Mouse (Mus musculus): ENCODE results near the gene Gm10037. TPM values are rescaled to one million over a fixed set of nuclear protein-coding genes. Genes with fewer than 3 reads are reported as not detected.
"Not testable (repeated sequence)": the region's sequence is repeated elsewhere in the genome, so short reads cannot be mapped to it uniquely, and the experiment has no call there.

Gm10037 gene
- not detected in 2 replicates for total RNA-seq (2014; rRNA removed; ENCODE audit: low replicate concordance)
- polyA plus RNA-seq (2015; fragmentation: Nextera tagmentation; extraction: Ambion mirVana): 0.67 and 0.97 TPM in 2 replicates

DNA sequence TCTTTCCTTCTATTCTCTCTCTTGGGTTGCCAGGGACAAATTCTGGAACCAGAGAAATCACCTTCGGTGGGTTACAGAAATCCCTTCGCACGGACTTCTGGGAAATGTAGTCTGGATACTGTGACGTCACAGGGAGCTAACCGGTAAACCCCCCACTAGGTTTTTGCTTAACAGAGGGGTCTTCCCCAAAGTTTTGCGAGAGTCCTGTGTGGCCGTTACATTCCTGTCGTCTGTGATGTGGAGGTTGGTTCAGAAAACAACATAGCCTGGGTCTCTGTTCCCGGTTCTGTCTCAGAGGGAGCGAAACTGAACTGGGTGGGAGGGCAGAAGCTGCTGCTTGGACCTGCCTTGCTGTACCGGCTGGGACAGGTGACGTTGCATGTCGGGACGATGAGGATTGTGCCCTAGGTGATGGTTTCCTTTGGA, at the start of gene Gm10037:
Gene Gm10037 (plus strand): TSS at position 196 of the 426 bp plus-strand sequence.
- DNase-seq (ENCODE audit: low spot score): peak; percentile 78
- Histone ChIP-seq H3K4me1 (ENCODE audit: control insufficient read depth, insufficient read depth) (no peaks in the 10 kb centered on the region), H3K36me3 (replicated peaks; ENCODE audit: control insufficient read depth, insufficient read depth, low read length) (peaks cover 6% of the 10 kb centered on the region; the same call in 1 of the 2 replicates), H3K9me3 (replicated peaks; ENCODE audit: control insufficient read depth, low read length) (peaks cover 11% of the 10 kb centered on the region; the same call in 1 of the 2 replicates), H3K4me2 (ENCODE audit: low read depth, low read length) (peak within 1 kb of the TSS; percentile 81), H3K27ac (ENCODE audit: low read depth) (no peak within 1 kb of the TSS), H3K27me3 (ENCODE audit: control insufficient read depth, insufficient read depth, low read length) (no peaks in the 10 kb centered on the region), H3K9ac (replicated peaks; ENCODE audit: low read depth, low read length) (peak within 1 kb of the TSS; percentile 56), H3K4me3 (ENCODE audit: low read depth, low read length) (peak within 1 kb of the TSS; percentile 74)
- ATAC-seq (ENCODE audit: insufficient read depth, low read depth): peak; percentile 68
- WGBS: 5% methylated on average over 14 of the region's 14 CpGs
- TF ChIP-seq EP300 (IDR thresholded peaks at IDR 0.05; ENCODE audit: low read depth) (no peak), CTCF (IDR thresholded peaks at IDR 0.05; ENCODE audit: low read depth) (no peak)

DNA sequence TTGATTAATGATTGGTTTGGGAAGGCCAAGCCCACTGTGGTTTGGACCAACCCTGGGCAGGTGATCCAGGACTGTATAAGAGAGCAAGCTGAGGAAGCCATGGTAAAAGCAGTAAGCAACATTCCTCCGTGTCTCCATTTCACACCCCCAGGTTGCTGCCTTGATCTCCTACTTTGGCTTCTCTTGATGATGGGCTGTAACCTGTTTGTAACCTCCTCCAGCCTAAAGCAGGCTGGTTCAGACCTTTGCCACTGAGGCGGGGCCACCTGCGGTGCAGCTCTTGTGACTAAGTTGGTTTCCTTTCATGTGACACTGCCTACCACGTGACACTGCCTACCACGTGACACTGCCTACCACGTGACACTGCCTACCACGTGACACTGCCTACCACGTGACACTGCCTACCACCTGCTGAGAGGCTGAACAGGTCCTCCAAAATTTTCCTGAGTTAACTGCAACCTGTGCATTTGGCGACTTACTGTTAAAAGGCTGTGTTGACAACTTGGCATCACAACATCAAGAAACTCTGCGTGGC, 38.9 kb upstream of the Gm10037 start:
- H3K9me3 ChIP-seq (replicated peaks; ENCODE audit: control insufficient read depth, low read length): 0 out of 2 replicates have a peak, but pooled peaks cover 8% of the 10 kb centered on the region
- no peak overlapping the region for H3K27ac ChIP-seq (ENCODE audit: low read depth)
- no peak overlapping the region for H3K4me3 ChIP-seq (ENCODE audit: low read depth, low read length)
- H3K27me3 ChIP-seq (ENCODE audit: control insufficient read depth, insufficient read depth, low read length): no peaks in the 10 kb centered on the region
- H3K9ac ChIP-seq (replicated peaks; ENCODE audit: low read depth, low read length): no peak overlapping the region
- ATAC-seq (ENCODE audit: insufficient read depth, low read depth) (no peak), DNase-seq (ENCODE audit: low spot score) (no peak)
- WGBS: 85% methylated on average over 10 of the region's 10 CpGs
- H3K4me2 ChIP-seq (ENCODE audit: low read depth, low read length): no peak overlapping the region
- no peak for TF ChIP-seq EP300 (IDR thresholded peaks at IDR 0.05; ENCODE audit: low read depth)
- no peak for TF ChIP-seq CTCF (IDR thresholded peaks at IDR 0.05; ENCODE audit: low read depth)
- no peaks in the 10 kb centered on the region for H3K4me1 ChIP-seq (ENCODE audit: control insufficient read depth, insufficient read depth)
- peaks cover 2% of the 10 kb centered on the region; the same call in 1 of the 2 replicates for H3K36me3 ChIP-seq (replicated peaks; ENCODE audit: control insufficient read depth, insufficient read depth, low read length)

DNA sequence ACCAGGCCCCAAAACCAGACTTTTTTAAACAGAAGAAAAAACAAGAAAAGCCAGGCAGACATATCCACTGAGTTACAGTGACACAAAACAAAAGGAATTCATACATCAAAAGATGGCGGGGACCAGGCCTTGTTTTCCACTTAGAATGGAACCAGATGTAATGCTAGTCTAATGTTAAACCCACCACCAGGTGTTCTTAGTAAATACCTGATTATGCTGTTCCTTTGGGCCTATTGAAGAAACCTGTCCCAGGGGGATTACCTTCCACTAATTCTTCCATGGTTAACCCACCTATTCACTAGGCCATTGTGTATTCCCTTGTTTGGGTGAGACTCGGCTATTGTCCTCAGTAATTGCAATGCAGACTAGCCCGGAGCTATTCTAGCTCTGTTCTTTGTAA, 32.3 kb upstream of the Gm10037 start:
- Histone ChIP-seq H3K36me3 (replicated peaks; ENCODE audit: control insufficient read depth, insufficient read depth, low read length) (no peaks in the 10 kb centered on the region), H3K27ac (ENCODE audit: low read depth) (no peak overlapping the region), H3K4me1 (ENCODE audit: control insufficient read depth, insufficient read depth) (no peaks in the 10 kb centered on the region), H3K9me3 (replicated peaks; ENCODE audit: control insufficient read depth, low read length) (no peaks in the 10 kb centered on the region), H3K4me3 (ENCODE audit: low read depth, low read length) (no peak overlapping the region), H3K9ac (replicated peaks; ENCODE audit: low read depth, low read length) (no peak overlapping the region), H3K4me2 (ENCODE audit: low read depth, low read length) (no peak overlapping the region), H3K27me3 (ENCODE audit: control insufficient read depth, insufficient read depth, low read length) (no peaks in the 10 kb centered on the region)
- WGBS: 88% methylated on average over 3 of the region's 3 CpGs
- DNase-seq (ENCODE audit: low spot score): no peak
- no peak for TF ChIP-seq CTCF (IDR thresholded peaks at IDR 0.05; ENCODE audit: low read depth)
- no peak for TF ChIP-seq EP300 (IDR thresholded peaks at IDR 0.05; ENCODE audit: low read depth)
- no peak for ATAC-seq (ENCODE audit: insufficient read depth, low read depth)

DNA sequence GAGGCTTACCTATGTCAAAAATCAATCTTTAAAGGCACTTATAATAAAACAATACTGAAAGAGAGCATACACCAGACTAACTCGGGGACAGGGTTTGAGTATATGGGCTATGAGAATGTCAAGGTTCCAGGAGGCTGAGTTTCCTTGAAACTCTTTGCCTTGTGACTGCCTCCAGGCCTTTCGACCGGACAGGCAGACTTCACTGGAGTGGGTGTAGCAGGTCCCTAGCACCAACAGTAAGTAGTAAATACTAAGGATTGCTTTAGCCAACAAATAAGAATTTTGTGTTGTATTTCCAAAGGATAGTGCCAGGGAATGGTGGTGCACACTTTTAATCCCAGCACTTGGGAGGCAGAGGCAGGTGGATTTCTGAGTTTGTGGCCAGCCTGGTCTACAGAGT, 31.8 kb upstream of the Gm10037 start:
- 70% methylated on average over 3 of the region's 3 CpGs for WGBS

DNA sequence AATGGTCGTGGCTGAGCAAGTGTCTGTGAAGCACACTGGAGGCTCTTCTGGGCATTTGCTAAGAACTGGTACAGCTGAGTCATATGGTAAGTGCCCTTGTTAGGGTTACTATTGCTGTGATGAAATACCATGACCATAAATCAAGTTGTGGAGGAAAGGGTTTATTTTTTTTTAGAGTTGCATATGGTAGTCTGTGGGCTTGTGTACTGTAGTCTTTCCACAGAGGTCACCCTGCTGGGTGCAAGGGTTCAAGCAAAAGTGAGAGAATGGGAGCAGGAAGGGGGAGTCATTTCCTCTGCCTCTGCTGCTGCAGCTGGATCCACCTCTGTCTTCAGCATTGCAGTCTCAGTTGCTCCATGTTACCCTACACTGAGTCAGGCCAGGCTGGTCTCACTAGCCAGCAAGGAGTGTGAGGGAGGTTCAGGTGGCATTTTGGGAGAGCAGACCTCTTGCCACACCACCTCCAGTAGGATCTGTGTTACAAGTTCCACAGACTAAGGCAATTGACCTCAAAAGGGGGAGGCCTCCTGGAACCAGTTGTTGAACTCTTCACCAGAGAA, 19.2 kb upstream of the Gm10037 start:
- no peak for DNase-seq (ENCODE audit: low spot score)
- H3K27me3 ChIP-seq (ENCODE audit: control insufficient read depth, insufficient read depth, low read length): no peaks in the 10 kb centered on the region
- no peaks in the 10 kb centered on the region for H3K36me3 ChIP-seq (replicated peaks; ENCODE audit: control insufficient read depth, insufficient read depth, low read length)
- H3K27ac ChIP-seq (ENCODE audit: low read depth): no peak overlapping the region
- H3K9ac ChIP-seq (replicated peaks; ENCODE audit: low read depth, low read length): no peak overlapping the region
- H3K4me2 ChIP-seq (ENCODE audit: low read depth, low read length): no peak overlapping the region
- WGBS: 54% methylated on average over 1 of the region's 1 CpGs
- H3K9me3 ChIP-seq (replicated peaks; ENCODE audit: control insufficient read depth, low read length): no peaks in the 10 kb centered on the region
- TF ChIP-seq EP300 (IDR thresholded peaks at IDR 0.05; ENCODE audit: low read depth): no peak
- no peak for TF ChIP-seq CTCF (IDR thresholded peaks at IDR 0.05; ENCODE audit: low read depth)
- H3K4me1 ChIP-seq (ENCODE audit: control insufficient read depth, insufficient read depth): no peaks in the 10 kb centered on the region
- no peak for ATAC-seq (ENCODE audit: insufficient read depth, low read depth)
- H3K4me3 ChIP-seq (ENCODE audit: low read depth, low read length): no peak overlapping the region

More for the DNA sequence above, 31.8 kb upstream of the Gm10037 start:
- not testable (repeated sequence) for H3K27ac ChIP-seq (ENCODE audit: low read depth); DNase-seq (ENCODE audit: low spot score); H3K4me1 ChIP-seq (ENCODE audit: control insufficient read depth, insufficient read depth); ATAC-seq (ENCODE audit: insufficient read depth, low read depth); H3K9ac ChIP-seq (replicated peaks; ENCODE audit: low read depth, low read length); H3K36me3 ChIP-seq (replicated peaks; ENCODE audit: control insufficient read depth, insufficient read depth, low read length); H3K27me3 ChIP-seq (ENCODE audit: control insufficient read depth, insufficient read depth, low read length); H3K4me3 ChIP-seq (ENCODE audit: low read depth, low read length); H3K4me2 ChIP-seq (ENCODE audit: low read depth, low read length); H3K9me3 ChIP-seq (replicated peaks; ENCODE audit: control insufficient read depth, low read length)
